Mouse (Mus musculus): ENCODE data around the gene Fer1l5. TPM values are rescaled to one million over a fixed set of nuclear protein-coding genes. Genes with fewer than 3 reads are reported as not detected.
A peak's percentile ranks its signal among the peaks of the same experiment; 100 is the strongest.

Gene Fer1l5
- polyA plus RNA-seq, 1 experiment from 2014 or later: 2.6 TPM

DNA sequence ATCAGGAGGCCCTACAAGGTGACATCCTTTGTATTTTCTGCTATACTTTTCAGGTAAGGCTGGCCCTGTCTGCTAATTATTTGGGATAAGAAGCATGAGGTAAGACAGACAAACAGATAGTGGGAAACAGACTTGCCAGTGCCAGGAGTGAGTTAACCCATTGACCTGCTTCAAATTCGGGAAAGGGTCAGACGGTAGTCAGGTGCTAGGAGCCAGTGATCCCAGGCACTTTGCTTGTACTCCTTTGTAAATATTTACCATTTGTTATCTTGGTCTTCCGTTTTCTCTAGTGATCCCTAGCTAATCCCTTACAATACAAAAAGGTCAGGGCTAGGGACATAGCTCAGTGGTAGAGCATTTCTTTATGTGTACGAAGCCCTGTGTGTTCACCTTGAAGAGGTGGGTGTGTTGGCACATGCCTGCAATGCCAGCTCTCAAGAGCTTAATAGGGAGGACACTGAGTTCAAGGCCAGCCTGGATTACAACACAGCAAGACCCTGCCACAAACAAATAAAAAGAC lies 93.6 kb downstream of the Fer1l5 start:
- no peaks in the 10 kb centered on the region for H3K9me3 ChIP-seq
- H3K4me1 ChIP-seq: peaks cover 1% of the 10 kb centered on the region
- no peaks in the 10 kb centered on the region for H3K27me3 ChIP-seq (replicated peaks)
- H3K4me2 ChIP-seq: no peak overlapping the region
- H3K9ac ChIP-seq: no peak overlapping the region
- H3K27ac ChIP-seq: no peak overlapping the region
- no peaks in the 10 kb centered on the region for H3K36me3 ChIP-seq (replicated peaks)
- ATAC-seq (replicated peaks): no peak
- 83% methylated on average over 4 of the region's 4 CpGs for WGBS
- no peak overlapping the region for H3K4me3 ChIP-seq

DNA sequence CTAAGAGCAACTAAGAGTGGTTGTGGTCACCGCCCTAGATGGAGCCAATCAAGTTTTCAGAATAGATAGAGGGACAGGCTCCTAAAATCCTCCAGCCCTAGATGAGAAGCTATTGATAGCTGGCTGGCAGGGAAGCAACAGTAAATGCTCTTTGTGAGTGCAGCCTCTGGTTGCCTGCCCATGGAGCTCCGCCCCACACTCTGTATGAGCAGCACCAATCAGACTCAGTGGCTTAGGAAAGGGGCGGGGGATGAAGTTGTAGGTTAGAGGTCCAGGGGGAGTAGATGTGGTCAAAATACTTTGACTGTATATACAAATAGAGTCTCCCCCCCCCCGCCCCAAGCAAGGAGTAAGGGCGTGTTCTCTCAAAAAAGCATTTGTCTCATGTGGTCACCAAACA lies 95.4 kb downstream of the Fer1l5 start:
- no peaks in the 10 kb centered on the region for H3K36me3 ChIP-seq (replicated peaks)
- H3K4me2 ChIP-seq: no peak overlapping the region
- H3K4me1 ChIP-seq: peaks cover 11% of the 10 kb centered on the region
- H3K27ac ChIP-seq: no peak overlapping the region
- no peak overlapping the region for H3K9ac ChIP-seq
- H3K4me3 ChIP-seq: no peak overlapping the region
- H3K27me3 ChIP-seq (replicated peaks): no peaks in the 10 kb centered on the region
- 50% methylated on average over 5 of the region's 5 CpGs for WGBS
- ATAC-seq (replicated peaks): no peak
- H3K9me3 ChIP-seq: no peaks in the 10 kb centered on the region

DNA sequence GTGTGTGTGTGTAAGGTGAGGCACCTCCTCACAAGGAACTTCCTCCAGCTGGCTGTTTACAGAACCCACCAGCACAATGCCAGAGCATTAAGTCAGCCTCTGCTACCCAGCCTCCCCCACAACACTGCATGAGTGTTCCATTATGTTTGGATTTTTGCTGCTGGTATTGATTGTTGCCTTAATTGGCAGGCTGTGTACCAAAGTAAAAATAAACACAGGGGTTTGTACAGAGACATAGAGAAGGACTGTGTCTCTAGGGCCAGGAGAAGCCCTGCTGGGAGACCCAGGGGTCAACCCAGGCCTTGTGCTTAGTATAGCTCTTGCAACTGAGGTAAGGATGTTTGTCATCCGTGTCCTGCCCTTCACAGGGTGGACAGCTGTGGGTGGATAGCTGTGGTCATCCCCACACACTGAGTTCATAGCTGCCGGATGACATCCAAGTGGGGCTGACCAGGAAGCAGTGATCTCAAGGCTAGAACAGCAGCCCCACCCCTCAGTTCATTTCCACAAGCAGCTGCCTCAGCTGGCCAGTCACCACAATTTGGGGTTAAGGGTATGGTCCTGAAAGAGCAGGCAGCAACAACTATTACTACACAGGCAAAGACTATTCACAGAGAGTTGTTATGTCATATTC lies 97.8 kb downstream of the Fer1l5 start:
- Histone ChIP-seq H3K27me3 (replicated peaks) (no peaks in the 10 kb centered on the region), H3K9ac (no peak overlapping the region), H3K4me2 (no peak overlapping the region), H3K4me1 (peaks cover 36% of the 10 kb centered on the region), H3K36me3 (replicated peaks) (no peaks in the 10 kb centered on the region), H3K4me3 (no peak overlapping the region), H3K9me3 (no peaks in the 10 kb centered on the region), H3K27ac (no peak overlapping the region)
- WGBS: 35% methylated on average over 2 of the region's 2 CpGs
- ATAC-seq (replicated peaks): no peak

DNA sequence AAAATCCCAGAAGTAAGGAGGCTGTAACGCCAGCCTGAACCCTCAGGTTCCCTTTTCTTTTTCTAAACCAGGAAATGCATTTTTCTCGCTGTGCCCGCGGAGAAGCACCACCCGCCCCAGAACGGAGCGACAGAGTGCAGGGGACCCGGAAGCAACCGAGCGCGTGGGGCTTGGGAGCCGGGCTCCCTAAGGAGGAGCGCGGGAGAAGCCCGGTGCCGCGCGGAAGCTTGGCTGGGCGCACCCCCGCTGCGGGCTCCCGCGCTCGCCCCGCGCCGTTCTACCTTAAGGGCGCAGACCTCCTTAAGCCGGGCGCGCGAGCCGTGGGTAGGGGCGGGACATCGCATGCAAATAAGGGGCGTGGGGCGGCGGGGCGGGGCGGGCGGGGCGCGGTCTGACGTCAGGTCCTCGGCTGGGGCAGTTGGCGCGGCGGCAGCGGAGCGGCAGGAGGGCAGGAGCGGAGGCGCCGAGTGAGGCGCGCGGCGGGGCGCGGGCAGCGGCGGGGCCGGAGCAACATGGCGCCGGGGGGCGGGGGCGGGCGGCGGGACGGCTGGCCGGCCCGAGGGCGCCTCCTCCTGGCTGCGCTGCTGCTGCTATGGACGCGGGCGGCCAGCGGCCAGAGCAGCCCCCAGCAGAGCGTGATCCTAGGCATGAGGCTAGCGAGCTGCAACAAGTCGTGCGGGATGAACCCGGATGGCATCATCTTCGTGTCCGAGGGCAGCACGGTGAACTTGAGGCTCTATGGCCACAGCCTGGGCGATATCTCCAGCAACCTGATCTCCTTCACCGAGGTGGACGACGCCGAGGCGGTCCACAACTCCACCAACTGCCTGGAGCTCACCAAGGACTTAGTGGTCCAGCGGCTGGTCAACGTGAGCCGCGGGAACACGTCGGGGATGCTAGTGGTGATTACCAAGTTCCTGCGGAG lies 99.4 kb downstream of the Fer1l5 start, which contains the start of gene Cnnm4:
Cnnm4 (plus strand) TSS at position 440 of the 925 bp plus-strand sequence.
- Histone ChIP-seq H3K27ac (peak within 1 kb of the TSS; percentile 62), H3K9me3 (no peaks in the 10 kb centered on the region), H3K27me3 (replicated peaks) (no peaks in the 10 kb centered on the region), H3K4me3 (peak within 1 kb of the TSS; percentile 73), H3K36me3 (replicated peaks) (no peaks in the 10 kb centered on the region), H3K4me1 (peaks cover 50% of the 10 kb centered on the region), H3K4me2 (peak within 1 kb of the TSS; percentile 80), H3K9ac (peak within 1 kb of the TSS; percentile 68)
- ATAC-seq (replicated peaks): peak; percentile 92
- under 1% methylated on average over 81 of the region's 98 CpGs for WGBS

Small RNA genes within 50 kb of the gene (microRNA-seq; reads per million reads assigned to microRNA genes)
- gene Mir6898: not detected

Other genes starting within 250 kb of the Fer1l5 start
- gene Uggt1, start 127.6 kb upstream of the Fer1l5 start, polyA plus RNA-seq (2015; fragmentation: Nextera tagmentation; extraction: Ambion mirVana): 49.4 and 51.3 TPM in 2 replicates
- 1.1 and 1.4 TPM in 2 replicates for gene Neurl3, start 97.6 kb upstream of the Fer1l5 start, polyA plus RNA-seq (2015; fragmentation: Nextera tagmentation; extraction: Ambion mirVana)
- 3.1 and 3.4 TPM in 2 replicates for gene Arid5a, start 64.6 kb upstream of the Fer1l5 start, polyA plus RNA-seq (2015; fragmentation: Nextera tagmentation; extraction: Ambion mirVana)
- gene Kansl3, start 3.1 kb upstream of the Fer1l5 start, polyA plus RNA-seq (2015; fragmentation: Nextera tagmentation; extraction: Ambion mirVana): 44.4 and 44.9 TPM in 2 replicates
- gene Lman2l, start 73.0 kb downstream of the Fer1l5 start, polyA plus RNA-seq (2015; fragmentation: Nextera tagmentation; extraction: Ambion mirVana): 67.3 and 74.5 TPM in 2 replicates
- gene Cnnm4, start 99.3 kb downstream of the Fer1l5 start, polyA plus RNA-seq (2015; fragmentation: Nextera tagmentation; extraction: Ambion mirVana): 11.0 and 11.1 TPM in 2 replicates
- 5.2 and 5.8 TPM in 2 replicates for gene Cnnm3, start 139.6 kb downstream of the Fer1l5 start, polyA plus RNA-seq (2015; fragmentation: Nextera tagmentation; extraction: Ambion mirVana)
- 19.0 and 23.5 TPM in 2 replicates for gene Ankrd23, start 164.6 kb downstream of the Fer1l5 start, polyA plus RNA-seq (2015; fragmentation: Nextera tagmentation; extraction: Ambion mirVana)
- 0.33 and 0.81 TPM in 2 replicates for gene Gm42417, start 167.1 kb downstream of the Fer1l5 start, polyA plus RNA-seq (2015; fragmentation: Nextera tagmentation; extraction: Ambion mirVana)
- 31.5 and 32.5 TPM in 2 replicates for gene Ankrd39, start 175.2 kb downstream of the Fer1l5 start, polyA plus RNA-seq (2015; fragmentation: Nextera tagmentation; extraction: Ambion mirVana)
- gene Sema4c, start 186.1 kb downstream of the Fer1l5 start, polyA plus RNA-seq (2015; fragmentation: Nextera tagmentation; extraction: Ambion mirVana): 34.3 and 37.4 TPM in 2 replicates